Mouse (Mus musculus): ENCODE results near the gene Cnot3. TPM values are rescaled to one million over a fixed set of nuclear protein-coding genes. Genes with fewer than 3 reads are reported as not detected.
"Not testable (repeated sequence)": the region's sequence is repeated elsewhere in the genome, so short reads cannot be mapped to it uniquely, and the experiment has no call there.

Gene Cnot3
- total RNA-seq, 1 experiment from 2014 or later = 75.9 TPM

GRCm38 (mm10) chr7:3698471-3698870 lies 53.4 kb downstream of the Cnot3 start:
- no peak for DNase-seq

- DNase-seq = no peak
Observed at GRCm38 (mm10) chr7:3703148-3703878, 58.2 kb downstream of the Cnot3 start.

GRCm38 (mm10) chr7:3703879-3704441 lies 58.9 kb downstream of the Cnot3 start, which contains the start of gene Rps9:
TSS of gene Rps9 (plus strand) at chr7:3703993.
- peak; percentile 92 for DNase-seq

- DNase-seq = peak; percentile 6
Observed at GRCm38 (mm10) chr7:3704475-3704874, 59.4 kb downstream of the Cnot3 start.

- not testable (repeated sequence) for DNase-seq
Observed at GRCm38 (mm10) chr7:3705461-3705860, 60.4 kb downstream of the Cnot3 start.

- no peak for DNase-seq
Observed at GRCm38 (mm10) chr7:3705911-3706310, 60.8 kb downstream of the Cnot3 start.

- no peak for DNase-seq
Observed at GRCm38 (mm10) chr7:3706343-3706934, 61.4 kb downstream of the Cnot3 start.

GRCm38 (mm10) chr7:3707027-3707426 lies 62.0 kb downstream of the Cnot3 start:
- DNase-seq = no peak

- no peak for DNase-seq
Observed at GRCm38 (mm10) chr7:3707568-3708413, 62.7 kb downstream of the Cnot3 start.

GRCm38 (mm10) chr7:3708447-3708980 lies 63.4 kb downstream of the Cnot3 start:
- DNase-seq = not testable (repeated sequence)

- DNase-seq = no peak
Observed at GRCm38 (mm10) chr7:3709000-3709399, 63.9 kb downstream of the Cnot3 start.

Small RNA genes within 50 kb of the gene (microRNA-seq; reads per million reads assigned to microRNA genes)
- gene Mir3572 = 3.8 to 4.3 reads per million in 2 experiments

Other genes with a start within 250 kb of the Cnot3 start
- gene Cacng6, start 221.1 kb upstream of the Cnot3 start, total RNA-seq (2021) = not detected in 2 replicates
- 1.0 and 1.2 TPM in 2 replicates for gene Tarm1, start 142.6 kb upstream of the Cnot3 start, total RNA-seq (2021)
- gene Oscar, start 29.1 kb upstream of the Cnot3 start, total RNA-seq (2021) = 0.39 TPM in 1 of 2 replicates, not detected in the other
- 484 and 641 TPM in 2 replicates for gene Ndufa3, start 27.9 kb upstream of the Cnot3 start, total RNA-seq (2021)
- gene Tfpt, start 15.3 kb upstream of the Cnot3 start, total RNA-seq (2021) = 22.8 and 24.4 TPM in 2 replicates
- gene Prpf31, start 15.3 kb upstream of the Cnot3 start, total RNA-seq (2021) = 42.0 and 46.4 TPM in 2 replicates
- 16.2 and 17.1 TPM in 2 replicates for gene Leng1, start 20.6 kb downstream of the Cnot3 start, total RNA-seq (2021)
- 13.7 and 20.1 TPM in 2 replicates for gene Tmc4, start 32.3 kb downstream of the Cnot3 start, total RNA-seq (2021)
- 96.6 and 122 TPM in 2 replicates for gene Tsen34, start 47.6 kb downstream of the Cnot3 start, total RNA-seq (2021)
- gene Mboat7, start 48.3 kb downstream of the Cnot3 start, total RNA-seq (2021) = 76.1 and 85.5 TPM in 2 replicates
- gene Rps9, start 58.7 kb downstream of the Cnot3 start, total RNA-seq (2021) = 939 and 948 TPM in 2 replicates
- gene Pirb, start 75.1 kb downstream of the Cnot3 start, total RNA-seq (2021) = 0.76 and 0.85 TPM in 2 replicates
- 0.30 TPM in 1 of 2 replicates, not detected in the other for gene Gm15448, start 180.4 kb downstream of the Cnot3 start, total RNA-seq (2021)
- 0.81 TPM in 1 of 2 replicates, not detected in the other for gene Pira2, start 199.8 kb downstream of the Cnot3 start, total RNA-seq (2021)